13 mouse cellular contexts compared by ENCODE assay signal in genomic region chr4:34234645-34235044, GRCm38 (mm10).
DNase-seq lines count a peak whose midpoint lies in the region.
"Had no signal": no experiment of that assay in that cellular context is flagged by ENCODE, and none has a peak within 500 bp of the region (broad histone marks: within the 10 kb centered on the region; RNA-seq: fewer than 3 reads in every experiment).

No protein-coding gene starts in this region.

- intact Hi-C loops in heart, postnatal 25 days (cut with DNase I) = no loop called here

- DNase-seq in adrenal gland, adult 2 months = peak; percentile 6
- DNase-seq in adrenal gland, postnatal 4 days (ENCODE audit: low spot score in 2 of 2) = no peak
- peak; percentile 24 for DNase-seq in kidney, adult 11 months
- DNase-seq in kidney, adult 18-20 months = no peak
- peak; percentile 48 for DNase-seq in kidney, postnatal 14 days
- DNase-seq in embryo, embryonic 11 days = no peak
- no peak for DNase-seq in heart, postnatal 25 days (ENCODE audit: low spot score)
- DNase-seq in heart, postnatal 4 days = no peak
- DNase-seq: cerebellum, postnatal 10 days; gastrocnemius, postnatal 25 days; heart, adult 2 months; retina, postnatal 1 day; right cerebral cortex, postnatal 4 days had no signal

Comparison
In these comparisons a context has a peak if more than half of its experiments do, and no peak if none do; other contexts are left out.
1. DNase-seq: peak in adrenal gland, adult 2 months (single experiment), kidney, adult 11 months (single experiment) and kidney, postnatal 14 days (single experiment); none in adrenal gland, postnatal 4 days (0 of 2), kidney, adult 18-20 months (single experiment), embryo, embryonic 11 days (single experiment), heart, postnatal 25 days (single experiment) and heart, postnatal 4 days (single experiment).